Mouse (Mus musculus): ENCODE results near the gene Ankrd6. TPM values are rescaled to one million over a fixed set of nuclear protein-coding genes. Genes with fewer than 3 reads are reported as not detected.

The Ankrd6 gene
- total and polyA plus RNA-seq, 3 experiments = 1.1 to 1.8 TPM; not detected in 1

DNA sequence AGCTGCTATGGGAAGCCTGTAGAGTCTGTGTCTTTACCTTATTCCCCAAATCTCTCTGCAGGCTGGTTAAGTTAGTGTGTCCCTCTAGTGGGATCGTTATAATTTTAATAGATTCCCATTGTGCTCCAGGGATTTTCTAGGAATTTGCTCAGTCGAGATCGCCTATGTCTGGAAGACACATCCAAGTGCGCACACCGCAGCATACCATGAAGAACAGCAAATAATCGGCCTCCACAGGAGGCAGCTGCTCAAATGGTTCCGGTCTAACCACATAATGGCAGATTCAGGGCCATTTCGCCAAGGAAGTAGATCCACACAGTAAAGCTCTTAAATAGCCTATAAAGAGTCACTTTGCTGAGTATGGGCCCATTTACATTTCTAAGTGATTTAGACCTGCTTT, 98.3 kb downstream of the Ankrd6 start:
- Histone ChIP-seq H3K9me3 (replicated peaks; ENCODE audit: insufficient read depth, low read length) (no peaks in the 10 kb centered on the region), H3K27ac (ENCODE audit: control insufficient read depth, low read depth, low read length) (no peak overlapping the region), H3K9ac (ENCODE audit: control insufficient read depth, low read depth, low read length, poor library complexity, severe bottlenecking) (no peak overlapping the region), H3K4me1 (ENCODE audit: control insufficient read depth in 1 of 2, insufficient read depth in 2 of 2, low read length in 2 of 2) (no peaks in the 10 kb centered on the region), H3K4me3 (ENCODE audit: control insufficient read depth in 1 of 2, insufficient read depth in 1 of 2, low read depth in 2 of 2, low read length in 2 of 2) (no peak overlapping the region), H3K27me3 (ENCODE audit: control insufficient read depth in 1 of 2, insufficient read depth in 2 of 2, low read length in 2 of 2) (no peaks in the 10 kb centered on the region), H3K36me3 (ENCODE audit: control insufficient read depth in 1 of 2, insufficient read depth in 2 of 2, low read length in 2 of 2) (no peaks in the 10 kb centered on the region), H3K79me2 (ENCODE audit: control insufficient read depth, insufficient read depth, low read length, poor library complexity) (no peaks in the 10 kb centered on the region; the same call in 1 of the 2 replicates)
- no peak for DNase-seq (ENCODE audit: low read depth, low spot score)
- no peak for TF ChIP-seq MAFK (IDR thresholded peaks at IDR 0.05; ENCODE audit: borderline replicate concordance, low read depth, low read length)
- TF ChIP-seq E2F4 (IDR thresholded peaks at IDR 0.05; ENCODE audit: borderline replicate concordance, low read depth, low read length) = no peak
- TF ChIP-seq ZNF384 (IDR thresholded peaks at IDR 0.05; ENCODE audit: low read depth, low read length) = no peak
- TF ChIP-seq USF1 (IDR thresholded peaks at IDR 0.05; ENCODE audit: low read depth, low read length) = no peak
- no peak for TF ChIP-seq HCFC1 (IDR thresholded peaks at IDR 0.05; ENCODE audit: low read depth, low read length)
- no peak for TF ChIP-seq CHD2 (IDR thresholded peaks at IDR 0.05; ENCODE audit: low read length)
- TF ChIP-seq ZKSCAN1 (IDR thresholded peaks at IDR 0.05; ENCODE audit: low read depth, low read length) = no peak

DNA sequence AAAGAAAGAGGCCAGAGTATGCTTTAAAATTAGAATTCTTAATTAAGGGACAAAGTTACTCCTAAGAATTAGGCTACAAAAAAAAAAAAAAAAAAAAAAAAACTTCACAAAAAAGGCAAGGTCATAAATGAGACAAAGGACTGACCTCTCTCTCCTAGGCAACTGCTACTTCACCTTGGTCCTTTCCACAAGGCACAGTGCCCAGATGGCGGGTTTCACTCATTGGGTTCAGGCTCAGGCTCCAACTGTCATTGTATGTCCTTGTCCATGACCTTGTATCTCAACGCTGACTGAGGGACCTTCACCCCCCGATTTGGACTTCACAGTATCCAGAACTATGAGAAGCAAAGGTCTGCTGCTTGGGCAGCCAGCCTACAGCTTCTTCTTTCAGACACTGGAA, 112.2 kb downstream of the Ankrd6 start:
- H3K9ac ChIP-seq (ENCODE audit: control insufficient read depth, low read depth, low read length, poor library complexity, severe bottlenecking) = no peak overlapping the region
- H3K4me1 ChIP-seq (ENCODE audit: control insufficient read depth in 1 of 2, insufficient read depth in 2 of 2, low read length in 2 of 2) = no peaks in the 10 kb centered on the region
- H3K27ac ChIP-seq (ENCODE audit: control insufficient read depth, low read depth, low read length) = no peak overlapping the region
- TF ChIP-seq ELF1 (IDR thresholded peaks at IDR 0.05; ENCODE audit: low read depth, low read length) = no peak
- TF ChIP-seq GABPA (IDR thresholded peaks at IDR 0.05; ENCODE audit: low read depth, low read length) = no peak
- TF ChIP-seq HCFC1 (IDR thresholded peaks at IDR 0.05; ENCODE audit: low read depth, low read length) = no peak
- H3K36me3 ChIP-seq (ENCODE audit: control insufficient read depth in 1 of 2, insufficient read depth in 2 of 2, low read length in 2 of 2) = no peaks in the 10 kb centered on the region
- no peaks in the 10 kb centered on the region for H3K79me2 ChIP-seq (ENCODE audit: control insufficient read depth, insufficient read depth, low read length, poor library complexity)
- no peaks in the 10 kb centered on the region for H3K27me3 ChIP-seq (ENCODE audit: control insufficient read depth in 1 of 2, insufficient read depth in 2 of 2, low read length in 2 of 2)
- DNase-seq (ENCODE audit: low read depth, low spot score) = no peak
- H3K9me3 ChIP-seq (replicated peaks; ENCODE audit: insufficient read depth, low read length) = no peaks in the 10 kb centered on the region
- no peak overlapping the region for H3K4me3 ChIP-seq (ENCODE audit: control insufficient read depth in 1 of 2, insufficient read depth in 1 of 2, low read depth in 2 of 2, low read length in 2 of 2)

DNA sequence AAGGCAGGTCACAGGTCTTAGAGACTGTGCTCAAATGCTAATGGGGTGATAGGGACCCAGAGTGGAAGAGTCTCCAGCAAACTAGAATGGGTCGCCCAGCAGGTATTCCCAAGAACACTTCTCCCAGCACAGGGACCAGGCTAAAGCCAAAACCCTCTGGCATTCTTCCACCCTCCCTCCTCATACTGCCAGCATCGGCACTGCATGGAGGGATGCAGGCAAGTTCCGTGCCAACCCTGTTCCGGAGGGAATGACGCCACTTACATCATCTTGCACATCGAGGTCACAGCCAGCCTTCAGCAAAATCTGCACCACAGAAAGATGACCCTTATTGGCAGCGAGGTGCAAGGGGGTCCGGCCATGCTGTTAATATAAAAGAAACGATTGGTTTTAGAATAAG, 114.6 kb downstream of the Ankrd6 start:
- Histone ChIP-seq H3K27ac (ENCODE audit: control insufficient read depth, low read depth, low read length) (no peak overlapping the region), H3K4me1 (ENCODE audit: control insufficient read depth in 1 of 2, insufficient read depth in 2 of 2, low read length in 2 of 2) (no peaks in the 10 kb centered on the region), H3K9me3 (replicated peaks; ENCODE audit: insufficient read depth, low read length) (no peaks in the 10 kb centered on the region), H3K4me3 (ENCODE audit: control insufficient read depth in 1 of 2, insufficient read depth in 1 of 2, low read depth in 2 of 2, low read length in 2 of 2) (no peak overlapping the region), H3K27me3 (ENCODE audit: control insufficient read depth in 1 of 2, insufficient read depth in 2 of 2, low read length in 2 of 2) (no peaks in the 10 kb centered on the region), H3K36me3 (ENCODE audit: control insufficient read depth in 1 of 2, insufficient read depth in 2 of 2, low read length in 2 of 2) (no peaks in the 10 kb centered on the region), H3K79me2 (ENCODE audit: control insufficient read depth, insufficient read depth, low read length, poor library complexity) (no peaks in the 10 kb centered on the region), H3K9ac (ENCODE audit: control insufficient read depth, low read depth, low read length, poor library complexity, severe bottlenecking) (no peak overlapping the region)
- DNase-seq (ENCODE audit: low read depth, low spot score) = no peak
- no peak for TF ChIP-seq USF2 (IDR thresholded peaks at IDR 0.05; ENCODE audit: borderline replicate concordance in 1 of 2, insufficient read depth in 1 of 2, low read depth in 1 of 2, low read length in 2 of 2)
- TF ChIP-seq SIN3A (IDR thresholded peaks at IDR 0.05; ENCODE audit: low read length) = no peak
- TF ChIP-seq CHD1 (IDR thresholded peaks at IDR 0.05; ENCODE audit: low read depth, low read length) = no peak
- no peak for TF ChIP-seq SMC3 (IDR thresholded peaks at IDR 0.05; ENCODE audit: low read depth, low read length)
- TF ChIP-seq ZMIZ1 (IDR thresholded peaks at IDR 0.05; ENCODE audit: low read depth, low read length) = no peak
- TF ChIP-seq MAX (IDR thresholded peaks at IDR 0.05; ENCODE audit: low read length) = no peak
- TF ChIP-seq GATA1 (IDR thresholded peaks at IDR 0.05; ENCODE audit: low read depth, low read length) = no peak
- no peak for TF ChIP-seq EP300 (IDR thresholded peaks at IDR 0.05; ENCODE audit: low read depth in 1 of 2, low read length in 2 of 2)
- no peak for TF ChIP-seq USF1 (IDR thresholded peaks at IDR 0.05; ENCODE audit: low read depth, low read length)
- no peak for TF ChIP-seq NRF1 (IDR thresholded peaks at IDR 0.05; ENCODE audit: insufficient read depth, low read depth, low read length, poor library complexity, severe bottlenecking)
- TF ChIP-seq BHLHE40 (IDR thresholded peaks at IDR 0.05; ENCODE audit: borderline replicate concordance, low read depth, low read length) = no peak
- no peak for TF ChIP-seq MAFK (IDR thresholded peaks at IDR 0.05; ENCODE audit: borderline replicate concordance, low read depth, low read length)
- no peak for TF ChIP-seq TAL1 (IDR thresholded peaks at IDR 0.05; ENCODE audit: low read length)
- TF ChIP-seq JUND (IDR thresholded peaks at IDR 0.05; ENCODE audit: low read depth, low read length) = no peak
- TF ChIP-seq KAT2A (conservative IDR thresholded peaks at IDR 0.05; ENCODE audit: low read depth, low read length) = no peak
- TF ChIP-seq MAZ (IDR thresholded peaks at IDR 0.05; ENCODE audit: low read depth, low read length) = no peak
- no peak for TF ChIP-seq CTCF (IDR thresholded peaks at IDR 0.05 in 2 of 3, conservative IDR thresholded peaks at IDR 0.05 in 1 of 3; ENCODE audit: control insufficient read depth in 1 of 3, insufficient read depth in 1 of 3, low read depth in 2 of 3, low read length in 3 of 3, poor library complexity in 1 of 3, severe bottlenecking in 1 of 3)
- no peak for TF ChIP-seq NELFE (IDR thresholded peaks at IDR 0.05; ENCODE audit: low read depth, low read length)
